Mouse (Mus musculus) layer of hippocampus, adult 8-10 months (tissue): ENCODE data around the gene Raph1. TPM values are rescaled to one million over a fixed set of nuclear protein-coding genes. Genes with fewer than 3 reads are reported as not detected.

Experiments
- DNase-seq, 2 experiments: peaks; one replicate each; pipeline ENCODE4 v3.0.0; 2022; ENCODE audit warnings: low spot score in 2 of 2
- total RNA-seq, 4 experiments: library from RNA; stranded (reverse); gene quantifications; 2 replicates each; pipeline ENCODE4 v1.2.4; 2022

Raph1 gene
- 10 to 100 TPM; 50.7 to 69.1 (median 62.3) TPM for total RNA-seq

- peak; percentile 28 to 54 for DNase-seq
Measured at GRCm38 (mm10) chr1:60566631-60567311, at the start of gene Raph1. Gene Raph1, minus strand, starts transcription at chr1:60567104.

- DNase-seq = no peak
Measured at GRCm38 (mm10) chr1:60615703-60616102, 48.8 kb upstream of the Raph1 start.

- no peak for DNase-seq
Measured at GRCm38 (mm10) chr1:60614902-60615301, 48.0 kb upstream of the Raph1 start.

- DNase-seq = no peak
Measured at GRCm38 (mm10) chr1:60611968-60612367, 45.1 kb upstream of the Raph1 start.

- DNase-seq = no peak
Measured at GRCm38 (mm10) chr1:60610631-60611030, 43.7 kb upstream of the Raph1 start.

- DNase-seq = no peak
Measured at GRCm38 (mm10) chr1:60609011-60609775, 42.3 kb upstream of the Raph1 start.

GRCm38 (mm10) chr1:60604481-60605021 lies 37.6 kb upstream of the Raph1 start:
- no peak for DNase-seq

GRCm38 (mm10) chr1:60600682-60601081 lies 33.8 kb upstream of the Raph1 start:
- DNase-seq = no peak

- no peak for DNase-seq
Measured at GRCm38 (mm10) chr1:60599926-60600325, 33.0 kb upstream of the Raph1 start.

- DNase-seq = no peak
Measured at GRCm38 (mm10) chr1:60599013-60599701, 32.3 kb upstream of the Raph1 start.

- DNase-seq = no peak
Measured at GRCm38 (mm10) chr1:60596386-60597320, 29.7 kb upstream of the Raph1 start.

- no peak for DNase-seq
Measured at GRCm38 (mm10) chr1:60593101-60593500, 26.2 kb upstream of the Raph1 start.

- no peak for DNase-seq
Measured at GRCm38 (mm10) chr1:60588887-60589629, 22.2 kb upstream of the Raph1 start.

GRCm38 (mm10) chr1:60580990-60581389 lies 14.1 kb upstream of the Raph1 start:
- DNase-seq = no peak

GRCm38 (mm10) chr1:60579886-60580285 lies 13.0 kb upstream of the Raph1 start:
- DNase-seq = no peak

GRCm38 (mm10) chr1:60572699-60573098 lies 5.8 kb upstream of the Raph1 start:
- no peak for DNase-seq

- no peak for DNase-seq
Measured at GRCm38 (mm10) chr1:60569741-60570140, 2.8 kb upstream of the Raph1 start.

GRCm38 (mm10) chr1:60569210-60569609 lies 2.3 kb upstream of the Raph1 start:
- DNase-seq = no peak

- no peak for DNase-seq
Measured at GRCm38 (mm10) chr1:60567321-60567720, 417 bp upstream of the Raph1 start.
